11 mouse cellular contexts compared by ENCODE assay signal in the genomic region with DNA sequence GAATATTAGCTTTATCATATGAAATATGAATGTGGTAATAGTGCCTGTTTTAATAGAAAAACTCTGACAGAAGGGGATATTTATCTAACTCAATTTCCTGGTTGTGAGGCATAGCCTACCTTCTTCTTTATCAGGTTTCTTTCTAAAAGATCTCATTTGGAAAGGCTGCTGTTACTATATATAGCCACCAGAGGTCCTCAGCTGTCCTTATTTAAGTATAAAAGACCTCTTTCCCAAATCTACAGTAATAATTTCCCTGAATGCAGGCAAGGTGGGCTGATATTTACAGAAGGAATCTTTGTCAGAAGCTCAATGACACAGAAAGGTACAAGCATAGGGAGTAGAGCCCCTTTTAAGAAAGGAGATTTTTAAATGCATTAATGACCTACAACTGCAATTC. TPM values are rescaled to one million over a fixed set of nuclear protein-coding genes. Genes with fewer than 3 reads are reported as not detected.
DNase-seq lines count a peak whose midpoint lies in the region; ATAC-seq lines count a peak whose summit lies in the region.
"Had no signal": no experiment of that assay in that cellular context is flagged by ENCODE, and none has a peak within 500 bp of the region (broad histone marks: within the 10 kb centered on the region; RNA-seq: fewer than 3 reads in every experiment).

No protein-coding gene starts in this region.

- 0 out of 2 replicates have a peak, but pooled peaks have one; percentile 29 for ATAC-seq in common myeloid progenitor, adult 5-6 weeks (replicated peaks; ENCODE audit: low read depth, poor library complexity, severe bottlenecking)
- ATAC-seq: intestine, embryonic 15.5 days had no signal

- peak; percentile 7 to 11 for DNase-seq in cerebellum, postnatal 14 days
- no peak for DNase-seq in cerebellum, postnatal 36 days
- DNase-seq in layer of hippocampus, adult 11-12 months (ENCODE audit: low spot score) = peak; percentile 15
- DNase-seq in layer of hippocampus, postnatal 10 days (ENCODE audit: low spot score in 2 of 2) = no peak
- peak; percentile 11 for DNase-seq in A20 (ENCODE audit: low read depth, low spot score)
- DNase-seq in spleen, postnatal 36 days (ENCODE audit: low spot score in 2 of 2) = no peak
- no peak for DNase-seq in urinary bladder, postnatal 36 days (ENCODE audit: low spot score in 2 of 2)
- DNase-seq: adrenal gland, postnatal 25 days; left cerebral cortex, postnatal 4 days had no signal

RNA-seq across cellular contexts. Expression of gene Trap1a, which starts 39.2 kb away (rescaled TPM):
- not detected for total RNA-seq in layer of hippocampus, postnatal 10 days (2021)
- not detected in 2 replicates for total RNA-seq in common myeloid progenitor, adult 5-6 weeks (2017)
- total RNA-seq: adrenal gland, postnatal 25 days; left cerebral cortex, postnatal 4 days had no signal

Comparison
In these comparisons a context has a peak if more than half of its experiments do, and no peak if none do; other contexts are left out.
1. DNase-seq: peak in cerebellum, postnatal 14 days (2 of 2), layer of hippocampus, adult 11-12 months (single experiment) and A20 (single experiment); none in cerebellum, postnatal 36 days (0 of 2), layer of hippocampus, postnatal 10 days (0 of 2), spleen, postnatal 36 days (0 of 2) and urinary bladder, postnatal 36 days (0 of 2).